Mouse (Mus musculus) heart, postnatal 0 days (tissue): ENCODE results near the gene Adgrb2. TPM values are rescaled to one million over a fixed set of nuclear protein-coding genes. Genes with fewer than 3 reads are reported as not detected.

Experiments used
- ATAC-seq: fragments of 200-750 bp; cut with Nextera tagmentation; 2 replicates; pipeline ENCODE4 v1.8.0; 2017; ENCODE audit warnings: low read depth, moderate number of reproducible peaks, moderate library complexity; ENCODE audit not compliant: insufficient read depth
- DNase-seq: peaks from one replicate; pipeline ENCODE4 v3.0.0-alpha.2; 2016; ENCODE audit warnings: low spot score
- H3K27ac ChIP-seq: fragments of 300-500 bp; sonication (generic); 2 replicates; pipeline ENCODE4 v1.5.1; 2014; ENCODE audit warnings: low read depth, mild to moderate bottlenecking
- H3K27me3 ChIP-seq: fragments of 300-500 bp; sonication (generic); 2 replicates; pipeline ENCODE4 v1.6.1; 2014; ENCODE audit warnings: low read length, mixed read lengths; ENCODE audit not compliant: control insufficient read depth, insufficient read depth
- H3K36me3 ChIP-seq: fragments of 300-500 bp; sonication (generic); replicated peaks from 2 replicates; pipeline ENCODE4 v1.6.1; 2014; ENCODE audit warnings: low read length, mixed read lengths; ENCODE audit not compliant: control insufficient read depth, insufficient read depth
- H3K4me1 ChIP-seq: fragments of 300-500 bp; sonication (generic); 2 replicates; pipeline ENCODE4 v1.6.1; 2014; ENCODE audit warnings: antibody characterized with exemption; ENCODE audit not compliant: control insufficient read depth, insufficient read depth
- H3K4me2 ChIP-seq: fragments of 300-500 bp; sonication (generic); 2 replicates; pipeline ENCODE4 v1.6.1; 2014; ENCODE audit warnings: low read depth, mild to moderate bottlenecking, low read length, moderate library complexity
- H3K4me3 ChIP-seq: fragments of 300-500 bp; sonication (generic); 2 replicates; pipeline ENCODE4 v1.5.1; 2014; ENCODE audit warnings: low read depth, low read length
- H3K9ac ChIP-seq: fragments of 300-500 bp; sonication (generic); replicated peaks from 2 replicates; pipeline ENCODE4 v1.6.1; 2014; ENCODE audit warnings: low read depth, low read length, mixed read lengths
- H3K9me3 ChIP-seq: fragments of 300-500 bp; sonication (generic); replicated peaks from 2 replicates; pipeline ENCODE4 v1.6.1; 2016; ENCODE audit warnings: low read length; ENCODE audit not compliant: control insufficient read depth
- CTCF ChIP-seq: IDR thresholded peaks from 2 replicates; pipeline ENCODE4 v1.5.1; 2016; ENCODE audit warnings: antibody characterized with exemption, control low read depth, low read depth
- EP300 ChIP-seq: IDR thresholded peaks from 2 replicates; pipeline ENCODE4 v1.6.1; 2016; ENCODE audit warnings: antibody characterized with exemption, low read depth
- WGBS: fragments of 180-500 bp; shearing (Covaris S2); extraction: QIAGEN DNeasy Blood & Tissue Kit; methylation state at CpG from one replicate; pipeline ENCODE4 v1.1.7; 2014; 5-methylcytosine and 5-hydroxymethylcytosine counted together
- polyA plus RNA-seq: library from polyadenylated mRNA; unstranded; fragments of >200 nt; fragmentation: Nextera tagmentation; extraction: Ambion mirVana; gene quantifications from 2 replicates; pipeline ENCODE4 v1.2.1, GENCODE M21; 2015
- total RNA-seq: library from RNA; depleted of rRNA; stranded (reverse); fragments of >200 nt; gene quantifications from 2 replicates; pipeline ENCODE4 v1.2.3, GENCODE M21; 2014; ENCODE audit warnings: low replicate concordance; rRNA removed

Gene Adgrb2
- 7.3 and 10.6 TPM in 2 replicates for total RNA-seq
- polyA plus RNA-seq = 0.48 and 0.59 TPM in 2 replicates

- H3K27ac ChIP-seq = no peak within 1 kb of the TSS
- H3K4me3 ChIP-seq = peak within 1 kb of the TSS; percentile 63
- H3K27me3 ChIP-seq = peaks cover 78% of the 10 kb centered on the region
- H3K4me1 ChIP-seq = peaks cover 29% of the 10 kb centered on the region
- TF ChIP-seq CTCF (no peak), EP300 (no peak)
- H3K9ac ChIP-seq = peak within 1 kb of the TSS; percentile 48
- no peaks in the 10 kb centered on the region for H3K36me3 ChIP-seq
- under 1% methylated on average over 40 of the region's 77 CpGs for WGBS
- ATAC-seq (peak; percentile 22; the same call in 1 of the 2 replicates), DNase-seq (no peak)
- no peaks in the 10 kb centered on the region for H3K9me3 ChIP-seq
- peak within 1 kb of the TSS; percentile 99 for H3K4me2 ChIP-seq
Measured at GRCm38 (mm10) chr4:129984421-129985061, at the start of gene Adgrb2. Gene Adgrb2, plus strand, starts transcription at chr4:129984870.

DNA sequence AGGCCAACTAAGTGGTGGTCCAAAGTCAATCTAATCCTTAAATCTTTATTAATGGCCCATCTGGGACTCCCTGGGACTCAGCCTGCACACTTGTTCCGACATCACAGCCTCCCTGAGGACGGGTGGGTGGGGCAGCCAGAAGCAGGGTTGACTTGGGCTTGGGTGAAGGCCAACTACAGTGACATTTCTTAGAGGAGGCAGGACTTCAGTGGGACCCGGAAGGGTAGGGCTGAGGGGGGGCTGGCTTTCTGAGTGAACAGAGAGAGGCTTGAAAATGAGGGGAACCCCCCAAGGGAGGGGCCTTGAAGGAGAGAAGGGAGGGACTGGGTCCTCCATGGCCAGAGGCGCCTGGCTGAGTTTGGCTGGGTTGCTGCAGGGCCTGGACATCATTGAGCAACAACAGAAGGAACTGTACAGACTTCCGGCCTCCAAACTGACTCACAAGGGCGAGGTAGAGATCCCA is 33.3 kb upstream of the Adgrb2 start:
- peak; percentile 28; the same call in 1 of the 2 replicates for ATAC-seq
- Histone ChIP-seq H3K4me1 (no peaks in the 10 kb centered on the region), H3K4me2 (no peak overlapping the region), H3K27me3 (no peaks in the 10 kb centered on the region), H3K9me3 (no peaks in the 10 kb centered on the region), H3K4me3 (no peak overlapping the region), H3K27ac (no peak overlapping the region), H3K9ac (no peak overlapping the region), H3K36me3 (no peaks in the 10 kb centered on the region)
- no peak for TF ChIP-seq CTCF
- TF ChIP-seq EP300 = no peak
- WGBS = 47% methylated on average over 6 of the region's 6 CpGs
- no peak for DNase-seq

GRCm38 (mm10) chr4:129952241-129952810 is 32.3 kb upstream of the Adgrb2 start:
- H3K27me3 ChIP-seq = no peaks in the 10 kb centered on the region
- no peaks in the 10 kb centered on the region for H3K36me3 ChIP-seq
- no peaks in the 10 kb centered on the region for H3K4me1 ChIP-seq
- no peak for DNase-seq
- TF ChIP-seq CTCF (no peak), EP300 (no peak)
- no peaks in the 10 kb centered on the region for H3K9me3 ChIP-seq
- H3K4me2 ChIP-seq = no peak overlapping the region
- no peak overlapping the region for H3K27ac ChIP-seq
- no peak overlapping the region for H3K4me3 ChIP-seq
- no peak overlapping the region for H3K9ac ChIP-seq
- no peak for ATAC-seq
- 33% methylated on average over 5 of the region's 5 CpGs for WGBS

DNA sequence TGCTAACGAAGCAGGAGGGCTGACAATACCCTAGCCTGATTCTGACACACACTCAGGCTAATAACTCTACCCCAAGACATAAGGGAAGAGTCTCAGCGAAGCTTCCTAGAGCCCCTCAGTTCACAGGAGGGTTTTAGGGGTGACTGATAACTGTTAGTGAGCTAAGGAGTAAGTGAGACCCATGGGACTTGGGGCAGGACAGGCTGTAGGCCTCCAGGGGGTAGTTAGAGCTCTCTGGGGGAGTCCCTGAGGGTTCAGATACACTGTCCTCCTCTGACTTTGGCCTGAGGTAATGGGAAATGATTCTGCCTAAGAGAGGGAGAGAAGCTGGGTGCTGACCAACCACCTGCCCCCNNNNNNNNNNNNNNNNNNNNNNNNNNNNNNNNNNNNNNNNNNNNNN is 30.1 kb upstream of the Adgrb2 start:
- ATAC-seq (no peak), DNase-seq (no peak)
- Histone ChIP-seq H3K9me3 (no peaks in the 10 kb centered on the region), H3K27ac (no peak overlapping the region), H3K27me3 (no peaks in the 10 kb centered on the region), H3K36me3 (no peaks in the 10 kb centered on the region), H3K4me2 (no peak overlapping the region), H3K4me3 (no peak overlapping the region), H3K4me1 (no peaks in the 10 kb centered on the region), H3K9ac (no peak overlapping the region)
- 70% methylated on average over 2 of the region's 2 CpGs for WGBS
- no peak for TF ChIP-seq EP300
- no peak for TF ChIP-seq CTCF

- no peaks in the 10 kb centered on the region for H3K36me3 ChIP-seq
- H3K27me3 ChIP-seq = no peaks in the 10 kb centered on the region; the same call in 1 of the 2 replicates
- ATAC-seq (peak; percentile 71), DNase-seq (peak; percentile 61)
- peaks cover 14% of the 10 kb centered on the region; the same call in 1 of the 2 replicates for H3K4me1 ChIP-seq
- H3K27ac ChIP-seq = no peak overlapping the region
- peak overlapping the region; percentile 31; the same call in 1 of the 2 replicates for H3K9ac ChIP-seq
- H3K9me3 ChIP-seq = no peaks in the 10 kb centered on the region
- TF ChIP-seq EP300 (no peak), CTCF (no peak)
- peak overlapping the region; percentile 43 for H3K4me3 ChIP-seq
- WGBS = 2% methylated on average over 37 of the region's 37 CpGs
- H3K4me2 ChIP-seq = peak overlapping the region; percentile 90
Measured at GRCm38 (mm10) chr4:129960180-129960944, 24.3 kb upstream of the Adgrb2 start.
